Mouse (Mus musculus) embryonic facial prominence, embryonic 14.5 days (tissue): ENCODE results near the gene Dnajc7. TPM values are rescaled to one million over a fixed set of nuclear protein-coding genes. Genes with fewer than 3 reads are reported as not detected.
A peak's percentile ranks its signal among the peaks of the same experiment; 100 is the strongest.
"Not testable (repeated sequence)": the region's sequence is repeated elsewhere in the genome, so short reads cannot be mapped to it uniquely, and the experiment has no call there.

ENCODE experiments used
- ATAC-seq: fragments of 200-750 bp; cut with Nextera tagmentation; 2 replicates; pipeline ENCODE4 v1.8.0; 2017; ENCODE audit warnings: low read depth, moderate number of reproducible peaks, moderate TSS enrichment
- DNase-seq: peaks from one replicate; pipeline ENCODE4 v3.0.0-alpha.2; 2015; ENCODE audit warnings: low spot score
- H3K27ac ChIP-seq: fragments of 300-500 bp; sonication (generic); replicated peaks from 2 replicates; pipeline ENCODE4 v1.5.1; 2014; ENCODE audit warnings: low read depth, mild to moderate bottlenecking, low read length, moderate library complexity
- H3K27me3 ChIP-seq: fragments of 300-500 bp; sonication (generic); replicated peaks from 2 replicates; pipeline ENCODE4 v1.6.1; 2014; ENCODE audit warnings: low read length; ENCODE audit not compliant: control insufficient read depth, insufficient read depth
- H3K36me3 ChIP-seq: fragments of 300-500 bp; sonication (generic); 2 replicates; pipeline ENCODE4 v1.6.1; 2014; ENCODE audit warnings: low read length, mixed read lengths; ENCODE audit not compliant: control insufficient read depth, insufficient read depth
- H3K4me1 ChIP-seq: fragments of 300-500 bp; sonication (generic); 2 replicates; pipeline ENCODE4 v1.6.1; 2014; ENCODE audit warnings: antibody characterized with exemption, low read length; ENCODE audit not compliant: control insufficient read depth, insufficient read depth
- H3K4me2 ChIP-seq: fragments of 300-500 bp; sonication (generic); 2 replicates; pipeline ENCODE4 v1.6.1; 2014; ENCODE audit warnings: low read depth, mild to moderate bottlenecking, low read length, moderate library complexity, mixed read lengths
- H3K4me3 ChIP-seq: fragments of 300-500 bp; sonication (generic); 2 replicates; pipeline ENCODE4 v1.5.1; 2014; ENCODE audit warnings: low read depth, mild to moderate bottlenecking, low read length
- H3K9ac ChIP-seq: fragments of 300-500 bp; sonication (generic); 2 replicates; pipeline ENCODE4 v1.6.1; 2014; ENCODE audit warnings: low read depth, mild to moderate bottlenecking, low read length, moderate library complexity, mixed read lengths
- H3K9me3 ChIP-seq: fragments of 300-500 bp; sonication (generic); 2 replicates; pipeline ENCODE4 v1.6.1; 2016; ENCODE audit warnings: low read length; ENCODE audit not compliant: control insufficient read depth
- WGBS: fragments of 180-500 bp; shearing (Covaris S2); extraction: QIAGEN DNeasy Blood & Tissue Kit; methylation state at CpG from one replicate; pipeline ENCODE4 v1.1.7; 2014; 5-methylcytosine and 5-hydroxymethylcytosine counted together
- polyA plus RNA-seq: library from polyadenylated mRNA; unstranded; fragments of >200 nt; fragmentation: Nextera tagmentation; extraction: Ambion mirVana; gene quantifications from 2 replicates; pipeline ENCODE4 v1.2.1, GENCODE M21; 2014

The Dnajc7 gene
- polyA plus RNA-seq, 1 experiment from 2014 or later, result 58.2 TPM

GRCm38 (mm10) chr11:100623867-100624266 lies 3.9 kb upstream of the Dnajc7 start:
- peak overlapping the region; percentile 89; the same call in 1 of the 2 replicates for H3K27ac ChIP-seq
- 53% methylated on average over 5 of the region's 5 CpGs for WGBS
- H3K27me3 ChIP-seq, result no peaks in the 10 kb centered on the region
- ATAC-seq (no peak), DNase-seq (peak; percentile 79)
- H3K36me3 ChIP-seq, result peaks cover 28% of the 10 kb centered on the region; the same call in 1 of the 2 replicates
- H3K9me3 ChIP-seq, result no peaks in the 10 kb centered on the region
- H3K4me1 ChIP-seq, result peaks cover 12% of the 10 kb centered on the region
- peak overlapping the region; percentile 87 for H3K9ac ChIP-seq
- peak overlapping the region; percentile 59 for H3K4me2 ChIP-seq
- peak overlapping the region; percentile 79 for H3K4me3 ChIP-seq

GRCm38 (mm10) chr11:100622714-100623113 lies 2.7 kb upstream of the Dnajc7 start:
- H3K27me3 ChIP-seq, result no peaks in the 10 kb centered on the region
- H3K9ac ChIP-seq, result peak overlapping the region; percentile 87
- under 1% methylated on average over 20 of the region's 24 CpGs for WGBS
- H3K27ac ChIP-seq, result peak overlapping the region; percentile 89
- H3K36me3 ChIP-seq, result peaks cover 28% of the 10 kb centered on the region; the same call in 1 of the 2 replicates
- peak overlapping the region; percentile 79 for H3K4me3 ChIP-seq
- H3K4me1 ChIP-seq, result peaks cover 17% of the 10 kb centered on the region
- peak overlapping the region; percentile 59 for H3K4me2 ChIP-seq
- ATAC-seq (peak; percentile 82), DNase-seq (peak; percentile 98)
- no peaks in the 10 kb centered on the region for H3K9me3 ChIP-seq

- Histone ChIP-seq H3K9me3 (no peaks in the 10 kb centered on the region), H3K4me1 (peaks cover 17% of the 10 kb centered on the region), H3K4me2 (peak overlapping the region; percentile 67), H3K9ac (peak overlapping the region; percentile 89), H3K27ac (peak overlapping the region; percentile 90), H3K4me3 (peak overlapping the region; percentile 77), H3K27me3 (no peaks in the 10 kb centered on the region), H3K36me3 (peaks cover 4% of the 10 kb centered on the region; the same call in 1 of the 2 replicates)
- ATAC-seq (peak; percentile 97), DNase-seq (peak; percentile 99)
- 0% methylated on average over 30 of the region's 40 CpGs for WGBS
Measured at GRCm38 (mm10) chr11:100619485-100619975, 438 bp downstream of the Dnajc7 start.

- Histone ChIP-seq H3K4me1 (peaks cover 14% of the 10 kb centered on the region), H3K9ac (peak within 1 kb of the TSS; percentile 89), H3K9me3 (no peaks in the 10 kb centered on the region), H3K27ac (peak within 1 kb of the TSS; percentile 90), H3K4me3 (peak within 1 kb of the TSS; percentile 77), H3K27me3 (no peaks in the 10 kb centered on the region), H3K4me2 (peak within 1 kb of the TSS; percentile 67), H3K36me3 (no peaks in the 10 kb centered on the region)
- 0% methylated on average over 28 of the region's 36 CpGs for WGBS
- ATAC-seq (peak; percentile 34), DNase-seq (peak; percentile 85)
Measured at GRCm38 (mm10) chr11:100618761-100619484, 1.0 kb downstream of the Dnajc7 start, which contains the start of gene Nkiras2. TSS of gene Nkiras2 (plus strand) at chr11:100619244.

- Histone ChIP-seq H3K36me3 (no peaks in the 10 kb centered on the region), H3K4me2 (peak overlapping the region; percentile 67; the same call in 1 of the 2 replicates), H3K27me3 (no peaks in the 10 kb centered on the region), H3K9ac (no peak overlapping the region), H3K4me3 (0 out of 2 replicates have a peak overlapping the region, but pooled peaks have one; percentile 77), H3K9me3 (no peaks in the 10 kb centered on the region), H3K27ac (no peak overlapping the region), H3K4me1 (peaks cover 10% of the 10 kb centered on the region; the same call in 1 of the 2 replicates)
- no peak for ATAC-seq
- no peak for DNase-seq
- WGBS, result 88% methylated on average over 4 of the region's 4 CpGs
Measured at GRCm38 (mm10) chr11:100617480-100617879, 2.5 kb downstream of the Dnajc7 start.

- not testable (repeated sequence) for H3K27me3 ChIP-seq, H3K4me2 ChIP-seq, H3K9ac ChIP-seq, ATAC-seq, H3K36me3 ChIP-seq, H3K4me1 ChIP-seq, H3K4me3 ChIP-seq, H3K9me3 ChIP-seq, H3K27ac ChIP-seq, DNase-seq
- WGBS, result 91% methylated on average over 7 of the region's 7 CpGs
Measured at GRCm38 (mm10) chr11:100616836-100617235, 3.1 kb downstream of the Dnajc7 start.

- H3K4me2 ChIP-seq, result no peak overlapping the region
- peaks cover 10% of the 10 kb centered on the region; the same call in 1 of the 2 replicates for H3K4me1 ChIP-seq
- H3K4me3 ChIP-seq, result no peak overlapping the region
- no peaks in the 10 kb centered on the region for H3K9me3 ChIP-seq
- peaks cover 1% of the 10 kb centered on the region; the same call in 1 of the 2 replicates for H3K36me3 ChIP-seq
- ATAC-seq, result no peak
- no peak for DNase-seq
- no peaks in the 10 kb centered on the region for H3K27me3 ChIP-seq
- no peak overlapping the region for H3K9ac ChIP-seq
- 87% methylated on average over 5 of the region's 5 CpGs for WGBS
- no peak overlapping the region for H3K27ac ChIP-seq
Measured at GRCm38 (mm10) chr11:100616332-100616731, 3.6 kb downstream of the Dnajc7 start.

GRCm38 (mm10) chr11:100613241-100613640 lies 6.7 kb downstream of the Dnajc7 start:
- Histone ChIP-seq H3K27me3 (no peaks in the 10 kb centered on the region), H3K4me2 (no peak overlapping the region), H3K4me1 (peaks cover 11% of the 10 kb centered on the region; the same call in 1 of the 2 replicates), H3K27ac (no peak overlapping the region), H3K9me3 (no peaks in the 10 kb centered on the region), H3K36me3 (peaks cover 5% of the 10 kb centered on the region; the same call in 1 of the 2 replicates), H3K4me3 (no peak overlapping the region), H3K9ac (no peak overlapping the region)
- 78% methylated on average over 3 of the region's 3 CpGs for WGBS
- DNase-seq, result peak; percentile 64
- no peak for ATAC-seq
